Mouse (Mus musculus): ENCODE data around the gene H2-M11. TPM values are rescaled to one million over a fixed set of nuclear protein-coding genes. Genes with fewer than 3 reads are reported as not detected.

The H2-M11 gene
- not detected in 2 replicates for polyA plus RNA-seq (2021; fragmentation: Nextera tagmentation)
- long read RNA-seq, experiment 1: 0 reads
- long read RNA-seq, experiment 2: 0 reads

DNA sequence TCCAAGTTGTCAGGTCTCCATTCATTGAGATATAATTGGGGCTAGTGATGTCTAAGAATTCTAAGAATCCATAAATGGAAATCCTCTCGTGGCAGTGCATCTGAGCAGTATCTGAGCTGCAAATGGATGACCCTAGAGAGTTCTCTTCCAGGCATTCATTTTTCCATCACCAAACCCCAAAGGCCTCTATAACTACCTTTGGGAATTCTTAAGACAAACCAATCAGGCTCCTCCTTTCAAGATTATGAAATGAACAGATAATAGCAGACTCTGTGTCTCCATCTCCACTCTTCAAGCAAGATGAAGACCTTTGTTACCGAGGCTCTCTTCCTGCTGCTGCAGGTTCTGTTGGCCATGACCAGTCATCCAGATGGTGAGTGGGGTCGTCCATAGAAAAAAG, at the start of gene H2-M11:
Gene H2-M11 (plus strand): TSS at position 301 of the 400 bp plus-strand sequence.

Other genes with a start within 250 kb of the H2-M11 start
- gene H2-M10.1, start 220.9 kb upstream of the H2-M11 start, polyA plus RNA-seq (2021; fragmentation: Nextera tagmentation): not detected in 2 replicates
- not detected in 2 replicates for gene H2-M10.3, start 178.7 kb upstream of the H2-M11 start, polyA plus RNA-seq (2021; fragmentation: Nextera tagmentation)
- not detected in 2 replicates for gene H2-M10.4, start 84.7 kb upstream of the H2-M11 start, polyA plus RNA-seq (2021; fragmentation: Nextera tagmentation)
- not detected in 2 replicates for gene H2-M9, start 95.6 kb downstream of the H2-M11 start, polyA plus RNA-seq (2021; fragmentation: Nextera tagmentation)
- not detected in 2 replicates for gene H2-M1, start 125.1 kb downstream of the H2-M11 start, polyA plus RNA-seq (2021; fragmentation: Nextera tagmentation)
- not detected in 2 replicates for gene H2-M10.5, start 225.8 kb downstream of the H2-M11 start, polyA plus RNA-seq (2021; fragmentation: Nextera tagmentation)

Measured in left cerebral cortex, adult 6 months (tissue).